Mouse (Mus musculus) MEL (cell line): ENCODE measurements around the gene Gm9817.

Experiments
- CHD2 ChIP-seq: IDR thresholded peaks from 2 replicates; pipeline ENCODE4 v1.6.1; 2011; ENCODE audit warnings: low read length, improper control_type of control experiment
- CTCF ChIP-seq, 3 experiments: IDR thresholded peaks in 2 of 3; conservative IDR thresholded peaks in 1 of 3; 2 replicates each; pipeline ENCODE4 v1.5.1; 2011 to 2012; ENCODE audit warnings: low read length in 3 of 3, low read depth in 2 of 3, mild to moderate bottlenecking in 2 of 3, improper control_type of control experiment in 1 of 3, inconsistent platforms in 1 of 3, mixed read lengths in 1 of 3, moderate library complexity in 1 of 3; ENCODE audit not compliant: control insufficient read depth in 1 of 3, insufficient read depth in 1 of 3, poor library complexity in 1 of 3, severe bottlenecking in 1 of 3
- EP300 ChIP-seq, 2 experiments: IDR thresholded peaks; 2 replicates each; pipeline ENCODE4 v1.6.1; 2011; ENCODE audit warnings: improper control_type of control experiment in 2 of 2, low read length in 2 of 2, low read depth in 1 of 2, mild to moderate bottlenecking in 1 of 2
- ETS1 ChIP-seq: IDR thresholded peaks from 2 replicates; pipeline ENCODE4 v1.6.1; 2012; ENCODE audit warnings: low read depth, mild to moderate bottlenecking, inconsistent platforms, low read length, improper control_type of control experiment, moderate library complexity
- GATA1 ChIP-seq: IDR thresholded peaks from 2 replicates; pipeline ENCODE4 v1.6.1; 2011; ENCODE audit warnings: low read depth, low read length, improper control_type of control experiment
- MAX ChIP-seq: IDR thresholded peaks from 2 replicates; pipeline ENCODE4 v1.6.1; 2011; ENCODE audit warnings: low read length, improper control_type of control experiment
- MAZ ChIP-seq: IDR thresholded peaks from 2 replicates; pipeline ENCODE4 v1.6.1; 2012; ENCODE audit warnings: low read depth, mild to moderate bottlenecking, inconsistent platforms, low read length, improper control_type of control experiment
- POLR2A ChIP-seq, 2 experiments: IDR thresholded peaks; 2 replicates each; pipeline ENCODE4 v1.6.1; 2011 to 2012; ENCODE audit warnings: low read length in 2 of 2, mild to moderate bottlenecking in 2 of 2, control low read depth in 1 of 2, improper control_type of control experiment in 1 of 2, low read depth in 1 of 2, moderate library complexity in 1 of 2; ENCODE audit not compliant: control insufficient read depth in 1 of 2, insufficient read depth in 1 of 2, poor library complexity in 1 of 2
- POLR2AphosphoS2 ChIP-seq: IDR thresholded peaks from 2 replicates; pipeline ENCODE4 v1.6.1; 2011; ENCODE audit warnings: low read length, improper control_type of control experiment
- TBP ChIP-seq: IDR thresholded peaks from 2 replicates; pipeline ENCODE4 v1.8.0; 2011; ENCODE audit warnings: low read depth, low read length, improper control_type of control experiment
- USF1 ChIP-seq: IDR thresholded peaks from 2 replicates; pipeline ENCODE4 v1.6.1; 2014; ENCODE audit warnings: low read depth, mild to moderate bottlenecking, inconsistent platforms, low read length, improper control_type of control experiment, moderate library complexity
- USF2 ChIP-seq, 2 experiments: IDR thresholded peaks; 2 replicates each; pipeline ENCODE4 v1.6.1; 2011 to 2012; ENCODE audit warnings: improper control_type of control experiment in 2 of 2, low read length in 2 of 2, borderline replicate concordance in 1 of 2, inconsistent platforms in 1 of 2, low read depth in 1 of 2, mild to moderate bottlenecking in 1 of 2; ENCODE audit not compliant: insufficient read depth in 1 of 2
- ZKSCAN1 ChIP-seq: IDR thresholded peaks from 2 replicates; pipeline ENCODE4 v1.6.1; 2012; ENCODE audit warnings: low read depth, mild to moderate bottlenecking, inconsistent platforms, low read length, improper control_type of control experiment, moderate library complexity

GRCm38 (mm10) chr13:45053843-45054242 is 24.6 kb upstream of the Gm9817 start:
- TF ChIP-seq EP300 (IDR thresholded peaks at IDR 0.05; ENCODE audit: low read depth in 1 of 2, low read length in 2 of 2) (no peak), POLR2A (IDR thresholded peaks at IDR 0.05; ENCODE audit: control insufficient read depth in 1 of 2, insufficient read depth in 1 of 2, low read depth in 1 of 2, low read length in 2 of 2, poor library complexity in 1 of 2) (no peak), USF2 (IDR thresholded peaks at IDR 0.05; ENCODE audit: borderline replicate concordance in 1 of 2, insufficient read depth in 1 of 2, low read depth in 1 of 2, low read length in 2 of 2) (no peak), ETS1 (no peak), MAX (no peak), POLR2AphosphoS2 (no peak), CHD2 (no peak), GATA1 (no peak), CTCF (IDR thresholded peaks at IDR 0.05 in 2 of 3, conservative IDR thresholded peaks at IDR 0.05 in 1 of 3; ENCODE audit: control insufficient read depth in 1 of 3, insufficient read depth in 1 of 3, low read depth in 2 of 3, low read length in 3 of 3, poor library complexity in 1 of 3, severe bottlenecking in 1 of 3) (no peak), ZKSCAN1 (no peak), MAZ (no peak), TBP (no peak), USF1 (no peak)
